Mouse (Mus musculus) kidney, adult 2 months (tissue): ENCODE data around the gene Ap4b1.

Experiments used
- CTCF ChIP-seq: fragments of 200-500 bp; conservative IDR thresholded peaks from 2 replicates; pipeline ENCODE4 v1.5.1; 2011; ENCODE audit warnings: low read depth, mild to moderate bottlenecking, control low read depth, low read length, moderate library complexity, mixed read lengths; ENCODE audit not compliant: insufficient read depth, insufficient read length
- POLR2A ChIP-seq: fragments of 200-500 bp; IDR thresholded peaks from one replicate; pipeline ENCODE4 v1.6.1; 2011; ENCODE audit warnings: low read depth, low read length, control low read depth

GRCm38 (mm10) chr3:103802861-103803260 is 6.5 kb upstream of the Ap4b1 start:
- no peak for TF ChIP-seq CTCF
- TF ChIP-seq POLR2A, result no peak
